Mouse (Mus musculus): ENCODE results near the gene Slc27a3.

- TF ChIP-seq CTCF (IDR thresholded peaks at IDR 0.05; ENCODE audit: low read depth, low read length) (no peak; the same call in 1 of the 2 replicates), POLR2A (IDR thresholded peaks at IDR 0.05; ENCODE audit: borderline replicate concordance, low read depth, low read length) (no peak)
Observed at GRCm38 (mm10) chr3:90413011-90413396, 23.3 kb upstream of the Slc27a3 start.
